ENCODE assay signal across 17 mouse cellular contexts in the genomic region with DNA sequence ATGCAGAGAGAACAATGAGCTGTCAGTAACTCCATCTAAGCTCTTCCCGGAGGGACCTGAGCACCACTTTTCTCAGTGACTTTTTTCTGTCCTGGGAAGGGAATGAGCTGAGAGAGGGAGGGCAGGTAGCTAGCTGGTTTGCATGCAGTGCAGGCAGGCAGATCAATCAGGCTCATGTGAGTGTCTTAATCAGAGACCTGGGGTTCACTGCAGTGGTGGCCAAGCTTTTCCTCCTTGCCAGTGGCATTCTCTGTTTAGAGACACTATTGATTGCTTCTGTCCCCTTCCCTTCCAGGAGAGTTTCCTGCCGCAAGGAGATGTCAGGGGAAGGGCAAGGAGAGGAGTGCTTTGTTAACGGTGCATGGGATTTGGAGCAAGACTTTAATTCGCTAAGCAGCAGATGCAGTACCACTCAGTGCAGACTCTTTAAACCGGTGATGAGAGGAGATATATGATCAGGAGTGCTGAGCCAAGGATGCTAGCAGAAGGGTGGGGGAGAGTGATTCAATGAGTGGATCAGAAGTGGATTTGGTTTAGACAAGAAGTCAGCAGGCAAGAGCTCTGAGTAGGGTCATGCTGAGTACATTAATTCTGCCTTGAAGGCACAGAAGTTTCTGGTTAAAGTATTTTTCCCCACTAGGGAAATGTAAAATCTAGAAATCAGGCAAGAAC.
DNase-seq lines count a peak whose midpoint lies in the region; ATAC-seq and TF ChIP-seq lines count a peak whose summit lies in the region.
"Had no signal": no experiment of that assay in that cellular context is flagged by ENCODE, and none has a peak within 500 bp of the region (broad histone marks: within the 10 kb centered on the region; RNA-seq: fewer than 3 reads in every experiment).

No protein-coding gene starts in this region.

- H3K4me2 ChIP-seq in limb, embryonic 13.5 days (replicated peaks), result no peak overlapping the region
- H3K4me2 ChIP-seq in forebrain, embryonic 13.5 days, result no peak overlapping the region
- no peak overlapping the region for H3K4me2 ChIP-seq in hindbrain, postnatal 0 days (ENCODE audit: low read depth, low read length)
- H3K4me2 ChIP-seq: intestine, embryonic 15.5 days; liver, embryonic 11.5 days; neural tube, embryonic 12.5 days had no signal

- H3K9ac ChIP-seq in limb, embryonic 13.5 days, result no peak overlapping the region
- H3K9ac ChIP-seq in forebrain, embryonic 13.5 days, result no peak overlapping the region
- H3K9ac ChIP-seq in hindbrain, postnatal 0 days (replicated peaks; ENCODE audit: low read length), result no peak overlapping the region
- H3K9ac ChIP-seq: intestine, embryonic 15.5 days; neural tube, embryonic 12.5 days had no signal

- DNase-seq in limb, embryonic 10.5 days (ENCODE audit: low spot score), result no peak
- peak; percentile 9 for DNase-seq in hindbrain, postnatal 0 days (ENCODE audit: low spot score)
- DNase-seq in retina, embryonic 14.5 days (ENCODE audit: low spot score), result peak; percentile 6
- no peak for DNase-seq in urinary bladder, postnatal 14 days (ENCODE audit: low spot score)
- DNase-seq in layer of hippocampus, adult 2 months (ENCODE audit: low spot score in 2 of 2), result no peak
- no peak for DNase-seq in thymus, postnatal 14 days
- DNase-seq: cerebellum, adult 18-20 months; heart, adult 2 months; kidney, postnatal 14 days; layer of hippocampus, adult 9-11 months; thymus, adult 18-20 months had no signal

- no peaks in the 10 kb centered on the region for H3K9me3 ChIP-seq in limb, embryonic 13.5 days
- no peaks in the 10 kb centered on the region for H3K9me3 ChIP-seq in limb, embryonic 10.5 days (replicated peaks)
- no peaks in the 10 kb centered on the region for H3K9me3 ChIP-seq in forebrain, embryonic 13.5 days (replicated peaks)
- H3K9me3 ChIP-seq in hindbrain, postnatal 0 days (ENCODE audit: low read length), result no peaks in the 10 kb centered on the region
- H3K9me3 ChIP-seq: intestine, embryonic 15.5 days; neural tube, embryonic 12.5 days had no signal

- peaks cover 7% of the 10 kb centered on the region; the same call in 1 of the 2 replicates for H3K4me1 ChIP-seq in limb, embryonic 13.5 days
- no peaks in the 10 kb centered on the region for H3K4me1 ChIP-seq in limb, embryonic 10.5 days
- no peaks in the 10 kb centered on the region for H3K4me1 ChIP-seq in forebrain, embryonic 13.5 days
- no peaks in the 10 kb centered on the region; the same call in 1 of the 2 replicates for H3K4me1 ChIP-seq in hindbrain, postnatal 0 days (ENCODE audit: insufficient read depth, low read length)
- H3K4me1 ChIP-seq: intestine, embryonic 15.5 days; megakaryocyte, embryonic 14.5 days; neural tube, embryonic 12.5 days had no signal

- H3K4me3 ChIP-seq in limb, embryonic 13.5 days, result no peak overlapping the region
- no peak overlapping the region for H3K4me3 ChIP-seq in limb, embryonic 10.5 days
- no peak overlapping the region for H3K4me3 ChIP-seq in forebrain, embryonic 13.5 days
- no peak overlapping the region for H3K4me3 ChIP-seq in hindbrain, postnatal 0 days (ENCODE audit: low read length)
- no peak overlapping the region for H3K4me3 ChIP-seq in layer of hippocampus, adult 2 months
- H3K4me3 ChIP-seq: heart, adult 2 months; intestine, embryonic 15.5 days; megakaryocyte, embryonic 14.5 days; neural tube, embryonic 12.5 days had no signal

- H3K27ac ChIP-seq in limb, embryonic 13.5 days, result no peak overlapping the region
- H3K27ac ChIP-seq in limb, embryonic 10.5 days, result no peak overlapping the region
- no peak overlapping the region; the same call in 1 of the 2 replicates for H3K27ac ChIP-seq in forebrain, embryonic 13.5 days
- no peak overlapping the region for H3K27ac ChIP-seq in hindbrain, postnatal 0 days
- no peak overlapping the region for H3K27ac ChIP-seq in layer of hippocampus, adult 2 months
- H3K27ac ChIP-seq: heart, adult 2 months; intestine, embryonic 15.5 days; neural tube, embryonic 12.5 days had no signal

- no peak for TF ChIP-seq CTCF in hindbrain, postnatal 0 days (IDR thresholded peaks at IDR 0.05; ENCODE audit: low read depth)
- TF ChIP-seq CTCF in layer of hippocampus, adult 2 months (conservative IDR thresholded peaks at IDR 0.05), result no peak

- no peaks in the 10 kb centered on the region for H3K27me3 ChIP-seq in limb, embryonic 13.5 days
- no peaks in the 10 kb centered on the region for H3K27me3 ChIP-seq in limb, embryonic 10.5 days (ENCODE audit: low read depth, poor library complexity, severe bottlenecking)
- no peaks in the 10 kb centered on the region for H3K27me3 ChIP-seq in forebrain, embryonic 13.5 days
- H3K27me3 ChIP-seq in hindbrain, postnatal 0 days (ENCODE audit: insufficient read depth, low read length), result no peaks in the 10 kb centered on the region
- H3K27me3 ChIP-seq: intestine, embryonic 15.5 days; megakaryocyte, embryonic 14.5 days; neural tube, embryonic 12.5 days had no signal

- WGBS in limb, embryonic 13.5 days, result 23% methylated on average over 5 of the region's 5 CpGs
- 26% methylated on average over 5 of the region's 5 CpGs for WGBS in limb, embryonic 10.5 days
- WGBS in forebrain, embryonic 13.5 days, result 5% methylated on average over 5 of the region's 5 CpGs
- WGBS in hindbrain, postnatal 0 days, result 16% methylated on average over 5 of the region's 5 CpGs

- peak; percentile 54; the same call in 1 of the 2 replicates for ATAC-seq in limb, embryonic 13.5 days (ENCODE audit: low FRiP score, low read depth)
- ATAC-seq in forebrain, embryonic 13.5 days, result peak; percentile 50
- 0 out of 2 replicates have a peak, but pooled peaks have one; percentile 45 for ATAC-seq in hindbrain, postnatal 0 days
- ATAC-seq: intestine, embryonic 15.5 days had no signal

- no peaks in the 10 kb centered on the region for H3K36me3 ChIP-seq in limb, embryonic 13.5 days
- no peaks in the 10 kb centered on the region for H3K36me3 ChIP-seq in limb, embryonic 10.5 days
- no peaks in the 10 kb centered on the region for H3K36me3 ChIP-seq in forebrain, embryonic 13.5 days (ENCODE audit: poor library complexity, severe bottlenecking)
- H3K36me3 ChIP-seq in hindbrain, postnatal 0 days (ENCODE audit: insufficient read depth, low read length), result no peaks in the 10 kb centered on the region
- H3K36me3 ChIP-seq: intestine, embryonic 15.5 days; neural tube, embryonic 12.5 days had no signal

Comparison
In these comparisons a context has a peak if more than half of its experiments do, and no peak if none do; other contexts are left out.
1. DNase-seq: peak in hindbrain, postnatal 0 days (single experiment) and retina, embryonic 14.5 days (single experiment); none in limb, embryonic 10.5 days (single experiment), urinary bladder, postnatal 14 days (single experiment), layer of hippocampus, adult 2 months (0 of 2) and thymus, postnatal 14 days (single experiment).
2. Peak in every context shown above with its lines, with median percentiles within 50 percentile points of each other: ATAC-seq.